Mouse (Mus musculus): ENCODE data around the gene Hspb1. TPM values are rescaled to one million over a fixed set of nuclear protein-coding genes. Genes with fewer than 3 reads are reported as not detected.

Hspb1 gene
- polyA plus RNA-seq, 2 experiments = 1.8 to 1.9 TPM

DNA sequence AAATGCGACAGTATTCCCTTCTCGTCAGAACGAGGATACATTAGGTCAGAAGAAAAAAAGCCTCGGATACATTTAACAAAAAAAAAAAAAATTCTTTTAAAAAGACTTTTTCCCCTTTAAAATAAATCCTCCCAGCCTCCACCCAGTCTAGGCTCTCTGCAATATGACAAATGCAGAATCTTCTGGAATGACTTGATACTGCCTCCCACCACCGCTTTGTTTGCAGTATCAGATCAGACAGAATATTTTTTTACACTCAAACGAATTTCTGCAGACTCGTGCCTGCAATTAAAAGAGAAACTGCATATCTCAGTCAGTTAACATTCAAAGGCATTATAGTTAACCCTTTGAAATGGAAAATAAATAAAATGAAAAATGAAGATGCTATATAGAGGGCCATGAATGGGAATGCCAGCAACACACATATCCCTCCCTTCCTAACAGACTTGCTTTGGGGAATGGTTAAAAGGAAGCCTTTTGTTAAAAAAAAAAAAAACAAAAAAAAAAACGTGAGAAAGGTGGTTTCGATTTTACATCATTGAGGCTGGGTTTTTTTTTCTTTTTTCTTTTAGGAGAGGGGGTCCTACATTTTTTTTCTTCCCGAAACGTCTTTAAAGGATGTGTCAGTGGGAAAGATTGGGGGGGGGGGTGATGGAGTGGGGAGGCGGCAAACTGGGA, 45.6 kb downstream of the Hspb1 start:
- Histone ChIP-seq H3K4me2 (ENCODE audit: low read depth) (peak overlapping the region; percentile 70), H3K4me1 (replicated peaks; ENCODE audit: control insufficient read depth in 2 of 2, insufficient read depth in 2 of 2, low read length in 1 of 2) (peaks cover 7 to 9% of the 10 kb centered on the region in 2 experiments), H3K27ac (peak overlapping the region; percentile 92), H3K27me3 (ENCODE audit: control insufficient read depth, insufficient read depth, low read length) (no peaks in the 10 kb centered on the region), H3K9me3 (ENCODE audit: control insufficient read depth, low read length) (no peaks in the 10 kb centered on the region), H3K9ac (replicated peaks) (peak overlapping the region; percentile 73), H3K36me3 (replicated peaks; ENCODE audit: control insufficient read depth, insufficient read depth, low read depth) (peaks cover 34% of the 10 kb centered on the region), H3K4me3 (ENCODE audit: insufficient read depth in 1 of 2, low read depth in 2 of 2, low read length in 2 of 2) (peak overlapping the region; percentile 85 to 96)
- DNase-seq (ENCODE audit: low read depth in 3 of 3, low spot score in 3 of 3) (no peak), ATAC-seq (ENCODE audit: insufficient read depth) (no peak)
- 10% methylated on average over 12 of the region's 12 CpGs for WGBS (ENCODE audit: insufficient replicate concordance)
- TF ChIP-seq EP300 (IDR thresholded peaks at IDR 0.05; ENCODE audit: low read depth) (no peak), CTCF (IDR thresholded peaks at IDR 0.05; ENCODE audit: low read depth) (no peak)

GRCm38 (mm10) chr5:135933900-135934441, 46.3 kb downstream of the Hspb1 start:
- Histone ChIP-seq H3K4me3 (ENCODE audit: insufficient read depth in 1 of 2, low read depth in 2 of 2, low read length in 2 of 2) (peak overlapping the region; percentile 85 to 96), H3K9ac (replicated peaks) (peak overlapping the region; percentile 73), H3K9me3 (ENCODE audit: control insufficient read depth, low read length) (no peaks in the 10 kb centered on the region), H3K27ac (peak overlapping the region; percentile 92), H3K4me2 (ENCODE audit: low read depth) (peak overlapping the region; percentile 70), H3K36me3 (replicated peaks; ENCODE audit: control insufficient read depth, insufficient read depth, low read depth) (peaks cover 33% of the 10 kb centered on the region), H3K4me1 (replicated peaks; ENCODE audit: control insufficient read depth in 2 of 2, insufficient read depth in 2 of 2, low read length in 1 of 2) (peaks cover 7 to 9% of the 10 kb centered on the region in 2 experiments), H3K27me3 (ENCODE audit: control insufficient read depth, insufficient read depth, low read length) (no peaks in the 10 kb centered on the region)
- TF ChIP-seq EP300 (IDR thresholded peaks at IDR 0.05; ENCODE audit: low read depth) (0 out of 2 replicates have a peak, but pooled peaks have one; percentile 34), CTCF (IDR thresholded peaks at IDR 0.05; ENCODE audit: low read depth) (no peak; the same call in 1 of the 2 replicates)
- WGBS (ENCODE audit: insufficient replicate concordance) = under 1% methylated on average over 35 of the region's 35 CpGs
- DNase-seq (ENCODE audit: low read depth in 3 of 3, low spot score in 3 of 3) = peak in 2 of 3 experiments; percentile 44 to 65
- ATAC-seq (ENCODE audit: insufficient read depth) = peak; percentile 69

DNA sequence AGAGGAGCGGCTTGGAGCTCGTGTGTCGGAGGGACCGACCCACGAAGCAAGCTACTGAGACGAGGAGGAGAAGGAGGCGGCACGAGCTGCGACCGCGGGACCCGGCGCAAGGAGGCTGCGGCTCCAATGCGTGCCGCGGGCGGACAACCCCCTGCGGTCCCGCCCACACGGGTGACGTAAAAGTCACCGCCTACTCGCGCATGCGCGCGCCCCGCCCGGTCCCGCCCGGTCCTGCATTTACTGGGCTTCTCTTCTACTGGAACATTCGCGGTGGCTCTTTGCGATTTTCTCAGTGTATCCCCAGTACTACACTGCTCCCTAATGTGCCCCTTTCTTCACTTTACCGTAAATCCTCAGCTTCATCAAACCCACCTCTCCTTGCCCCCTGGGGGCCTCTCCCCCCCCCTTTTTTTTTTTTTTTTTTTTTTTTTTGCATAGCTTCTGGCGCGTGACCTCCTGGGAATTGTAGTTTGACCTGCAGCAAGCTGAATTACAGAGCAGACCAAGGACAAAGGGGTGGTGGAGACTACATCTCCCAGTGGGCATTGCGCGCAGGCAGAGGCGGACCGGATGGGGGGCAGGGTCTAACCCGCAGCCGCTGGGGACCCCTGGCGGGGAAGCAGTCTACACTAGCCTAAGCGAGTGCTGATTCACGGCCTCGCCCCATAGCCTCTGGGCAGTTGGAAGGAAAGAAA, 46.9 kb downstream of the Hspb1 start, which contains the start of gene Ywhag:
TSS of gene Ywhag (minus strand) at position 136 of the 695 bp plus-strand sequence.
- H3K4me3 ChIP-seq (ENCODE audit: insufficient read depth in 1 of 2, low read depth in 2 of 2, low read length in 2 of 2) = peak within 1 kb of the TSS; percentile 85 to 96
- peak within 1 kb of the TSS; percentile 74 for H3K9ac ChIP-seq (replicated peaks)
- H3K4me2 ChIP-seq (ENCODE audit: low read depth) = peak within 1 kb of the TSS; percentile 70
- TF ChIP-seq CTCF (IDR thresholded peaks at IDR 0.05; ENCODE audit: low read depth) = peak; percentile 79
- no peak for TF ChIP-seq EP300 (IDR thresholded peaks at IDR 0.05; ENCODE audit: low read depth)
- under 1% methylated on average over 46 of the region's 48 CpGs for WGBS (ENCODE audit: insufficient replicate concordance)
- H3K9me3 ChIP-seq (ENCODE audit: control insufficient read depth, low read length) = no peaks in the 10 kb centered on the region
- peak within 1 kb of the TSS; percentile 92 for H3K27ac ChIP-seq
- no peaks in the 10 kb centered on the region for H3K27me3 ChIP-seq (ENCODE audit: control insufficient read depth, insufficient read depth, low read length)
- peaks cover 7 to 9% of the 10 kb centered on the region in 2 experiments for H3K4me1 ChIP-seq (replicated peaks; ENCODE audit: control insufficient read depth in 2 of 2, insufficient read depth in 2 of 2, low read length in 1 of 2)
- DNase-seq (ENCODE audit: low read depth in 3 of 3, low spot score in 3 of 3) = peak; percentile 85 to 88 (median 87)
- H3K36me3 ChIP-seq (replicated peaks; ENCODE audit: control insufficient read depth, insufficient read depth, low read depth) = peaks cover 28% of the 10 kb centered on the region
- peak; percentile 92 for ATAC-seq (ENCODE audit: insufficient read depth)

GRCm38 (mm10) chr5:135935176-135935523, 47.4 kb downstream of the Hspb1 start:
- peak overlapping the region; percentile 70 for H3K4me2 ChIP-seq (ENCODE audit: low read depth)
- no peaks in the 10 kb centered on the region for H3K27me3 ChIP-seq (ENCODE audit: control insufficient read depth, insufficient read depth, low read length)
- H3K36me3 ChIP-seq (replicated peaks; ENCODE audit: control insufficient read depth, insufficient read depth, low read depth) = peaks cover 23% of the 10 kb centered on the region
- no peaks in the 10 kb centered on the region for H3K9me3 ChIP-seq (ENCODE audit: control insufficient read depth, low read length)
- WGBS (ENCODE audit: insufficient replicate concordance) = 50% methylated on average over 7 of the region's 7 CpGs
- peak in 1 of 3 experiments; percentile 31 for DNase-seq (ENCODE audit: low read depth in 3 of 3, low spot score in 3 of 3)
- peak overlapping the region; percentile 92 for H3K27ac ChIP-seq
- H3K4me3 ChIP-seq (ENCODE audit: insufficient read depth in 1 of 2, low read depth in 2 of 2, low read length in 2 of 2) = peak overlapping the region; percentile 85 to 96
- peak; percentile 17 for ATAC-seq (ENCODE audit: insufficient read depth)
- TF ChIP-seq CTCF (IDR thresholded peaks at IDR 0.05; ENCODE audit: low read depth) = no peak
- TF ChIP-seq EP300 (IDR thresholded peaks at IDR 0.05; ENCODE audit: low read depth) = no peak
- H3K9ac ChIP-seq (replicated peaks) = peak overlapping the region; percentile 74
- H3K4me1 ChIP-seq (replicated peaks; ENCODE audit: control insufficient read depth in 2 of 2, insufficient read depth in 2 of 2, low read length in 1 of 2) = peaks cover 7 to 9% of the 10 kb centered on the region in 2 experiments

All from liver, embryonic 14.5 days (tissue).